Mouse (Mus musculus) small intestine, adult 10 weeks (tissue): Measurements from ENCODE around the gene Olfr970. TPM values are rescaled to one million over a fixed set of nuclear protein-coding genes. Genes with fewer than 3 reads are reported as not detected.

Source experiments
- polyA plus RNA-seq: library from polyadenylated mRNA; stranded (reverse); fragments of 350-450 nt; fragmentation: Illumina TruSeq; extraction: RNeasy Lipid Tissue Mini Kit (QIAGEN cat#74804); gene quantifications from one replicate; pipeline ENCODE4 v1.2.3, GENCODE M21; 2014; ENCODE audit warnings: low replicate concordance

Olfr970 gene
- not detected for polyA plus RNA-seq

GRCm38 (mm10) chr9:39808560-39808959, at the start of gene Olfr970:
Gene Olfr970, plus strand, starts transcription at chr9:39808860.

GRCm38 (mm10) chr9:39783153-39783552, 25.5 kb upstream of the Olfr970 start, which contains the start of gene Olfr968:
Gene Olfr968, minus strand, starts transcription at chr9:39783253.

GRCm38 (mm10) chr9:39790558-39790957, 18.1 kb upstream of the Olfr970 start, which contains the start of gene Olfr969:
Gene Olfr969, plus strand, starts transcription at chr9:39790945.

GRCm38 (mm10) chr9:39836576-39836975, 27.9 kb downstream of the Olfr970 start, which contains the start of gene Olfr971:
Gene Olfr971, plus strand, starts transcription at chr9:39836876.

GRCm38 (mm10) chr9:39866122-39866521, 57.5 kb downstream of the Olfr970 start, which contains the start of gene Olfr972:
Gene Olfr972, plus strand, starts transcription at chr9:39866422.

Other genes with a start within 250 kb of the Olfr970 start
- not detected for gene Olfr959, start 233.3 kb upstream of the Olfr970 start, polyA plus RNA-seq
- gene AW551984, start 204.5 kb upstream of the Olfr970 start, polyA plus RNA-seq: 1.5 TPM
- gene Olfr148, start 198.2 kb upstream of the Olfr970 start, polyA plus RNA-seq: not detected
- not detected for gene Olfr960, start 187.5 kb upstream of the Olfr970 start, polyA plus RNA-seq
- gene Olfr961, start 163.8 kb upstream of the Olfr970 start, polyA plus RNA-seq: not detected
- gene Olfr963, start 141.7 kb upstream of the Olfr970 start, polyA plus RNA-seq: not detected
- not detected for gene Olfr149, start 101.7 kb upstream of the Olfr970 start, polyA plus RNA-seq
- gene Olfr965, start 97.5 kb upstream of the Olfr970 start, polyA plus RNA-seq: not detected
- gene Olfr150, start 77.9 kb upstream of the Olfr970 start, polyA plus RNA-seq: not detected
- not detected for gene Olfr967, start 62.6 kb upstream of the Olfr970 start, polyA plus RNA-seq
- not detected for gene Olfr968, start 25.6 kb upstream of the Olfr970 start, polyA plus RNA-seq
- not detected for gene Olfr969, start 17.9 kb upstream of the Olfr970 start, polyA plus RNA-seq
- not detected for gene Olfr971, start 28.0 kb downstream of the Olfr970 start, polyA plus RNA-seq
- gene Olfr972, start 57.6 kb downstream of the Olfr970 start, polyA plus RNA-seq: not detected
- not detected for gene Olfr229, start 98.5 kb downstream of the Olfr970 start, polyA plus RNA-seq
- not detected for gene Olfr974, start 128.6 kb downstream of the Olfr970 start, polyA plus RNA-seq
- not detected for gene Olfr975, start 143.2 kb downstream of the Olfr970 start, polyA plus RNA-seq
- gene Olfr976, start 152.3 kb downstream of the Olfr970 start, polyA plus RNA-seq: not detected
- gene Olfr978, start 183.3 kb downstream of the Olfr970 start, polyA plus RNA-seq: not detected
- not detected for gene Olfr979, start 194.6 kb downstream of the Olfr970 start, polyA plus RNA-seq
- not detected for gene Olfr980, start 200.7 kb downstream of the Olfr970 start, polyA plus RNA-seq
- gene Olfr981, start 212.6 kb downstream of the Olfr970 start, polyA plus RNA-seq: not detected